Mouse (Mus musculus) layer of hippocampus, postnatal 36 days (tissue): ENCODE results near the gene Msl1. TPM values are rescaled to one million over a fixed set of nuclear protein-coding genes. Genes with fewer than 3 reads are reported as not detected.

Source experiments
- DNase-seq, 2 experiments: peaks; one replicate each; pipeline ENCODE4 v3.0.0; 2022
- total RNA-seq, 2 experiments: library from RNA; stranded (reverse); gene quantifications; 2 replicates each; pipeline ENCODE4 v1.2.3; 2021

Gene Msl1
- total RNA-seq = 100 to 1,000 TPM; 185 to 187 TPM

- DNase-seq = peak; percentile 89 to 90
Measured at GRCm38 (mm10) chr11:98795015-98795713, at the start of gene Msl1. Msl1 (plus strand) TSS chr11:98795516.

DNA sequence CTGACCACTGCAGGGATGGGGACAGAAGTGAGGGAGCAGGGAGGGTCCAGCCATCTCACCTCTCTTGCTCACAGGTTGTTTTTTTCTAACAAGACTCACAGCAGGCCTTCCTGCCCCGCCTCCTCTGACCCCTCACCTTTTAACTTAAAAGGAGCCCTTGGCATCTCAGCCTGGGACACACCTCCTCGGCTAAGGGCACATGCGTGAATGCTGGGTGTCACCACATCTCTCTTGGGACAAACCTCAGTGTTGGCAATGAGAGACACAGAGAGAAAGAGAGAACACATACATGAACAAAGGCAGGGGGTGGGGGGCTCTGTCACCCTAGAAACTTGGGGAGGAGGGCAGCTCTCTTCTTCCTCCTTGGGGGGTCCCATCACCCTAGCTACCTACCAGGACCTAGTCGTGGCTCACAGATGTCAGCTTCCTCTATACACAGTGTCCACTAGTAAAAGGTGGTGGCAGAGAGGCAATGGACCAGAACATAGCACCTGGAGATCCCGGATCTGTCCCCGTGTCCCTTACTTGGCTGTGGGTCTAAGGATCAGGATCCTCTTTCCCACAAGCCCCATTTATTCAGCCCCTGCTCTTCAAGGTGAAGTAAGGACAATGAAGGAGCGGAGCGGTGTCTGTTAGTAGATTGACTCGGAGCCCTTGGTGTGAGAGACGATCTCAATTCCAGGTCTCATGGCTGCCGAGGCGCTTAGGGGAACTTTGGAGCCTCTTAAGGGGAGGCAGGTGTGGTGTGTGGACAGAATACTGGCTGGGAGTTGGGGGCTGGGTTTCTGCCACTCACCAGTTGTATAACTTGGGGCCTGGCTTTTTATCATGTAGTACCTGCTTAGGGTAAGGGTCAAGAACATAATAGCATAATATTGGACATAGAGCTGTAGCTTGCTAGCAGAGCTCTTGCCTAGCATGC is 49.1 kb upstream of the Msl1 start:
- DNase-seq = no peak

- DNase-seq = peak; percentile 91 to 92
Measured at GRCm38 (mm10) chr11:98746855-98747693, 48.2 kb upstream of the Msl1 start.

DNA sequence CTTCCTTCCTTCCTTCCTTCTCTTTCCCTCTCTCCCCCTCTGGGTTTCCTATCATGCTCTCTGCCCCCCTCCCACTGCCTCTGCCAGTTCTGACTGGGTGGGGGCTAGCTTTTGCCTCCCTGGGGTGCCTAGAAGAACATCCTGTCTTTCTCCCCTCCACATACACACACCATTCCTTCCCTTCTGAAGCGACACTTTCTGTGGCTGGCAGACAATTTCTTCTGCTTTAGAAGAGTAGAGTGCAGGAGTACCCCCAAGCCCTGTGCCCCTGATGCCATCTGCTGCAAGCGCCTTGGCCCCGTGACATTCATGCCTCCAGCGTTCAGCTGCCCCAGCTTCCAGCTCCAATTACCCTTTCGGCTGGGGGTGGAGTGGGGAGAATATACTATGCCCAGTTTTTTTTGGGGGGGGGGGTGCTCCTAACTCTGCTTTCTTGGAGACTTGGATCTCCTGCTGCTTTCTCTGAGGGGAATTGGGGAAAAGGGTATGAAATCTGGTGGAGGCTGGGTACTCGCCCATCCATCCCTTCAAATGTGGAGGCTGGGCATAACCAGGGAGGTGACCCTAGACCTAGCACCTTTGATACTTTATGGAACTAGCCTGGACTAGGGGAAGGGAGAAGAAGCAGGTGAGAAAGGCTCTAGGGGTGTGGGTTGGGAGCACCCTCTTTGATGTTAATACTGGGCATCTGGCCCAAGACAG is 47.4 kb upstream of the Msl1 start:
- no peak for DNase-seq

- no peak for DNase-seq
Measured at GRCm38 (mm10) chr11:98748506-98749416, 46.6 kb upstream of the Msl1 start.

- no peak for DNase-seq
Measured at GRCm38 (mm10) chr11:98749716-98750115, 45.6 kb upstream of the Msl1 start.

- DNase-seq = peak; percentile 85 to 86
Measured at GRCm38 (mm10) chr11:98750351-98751201, 44.7 kb upstream of the Msl1 start.

DNA sequence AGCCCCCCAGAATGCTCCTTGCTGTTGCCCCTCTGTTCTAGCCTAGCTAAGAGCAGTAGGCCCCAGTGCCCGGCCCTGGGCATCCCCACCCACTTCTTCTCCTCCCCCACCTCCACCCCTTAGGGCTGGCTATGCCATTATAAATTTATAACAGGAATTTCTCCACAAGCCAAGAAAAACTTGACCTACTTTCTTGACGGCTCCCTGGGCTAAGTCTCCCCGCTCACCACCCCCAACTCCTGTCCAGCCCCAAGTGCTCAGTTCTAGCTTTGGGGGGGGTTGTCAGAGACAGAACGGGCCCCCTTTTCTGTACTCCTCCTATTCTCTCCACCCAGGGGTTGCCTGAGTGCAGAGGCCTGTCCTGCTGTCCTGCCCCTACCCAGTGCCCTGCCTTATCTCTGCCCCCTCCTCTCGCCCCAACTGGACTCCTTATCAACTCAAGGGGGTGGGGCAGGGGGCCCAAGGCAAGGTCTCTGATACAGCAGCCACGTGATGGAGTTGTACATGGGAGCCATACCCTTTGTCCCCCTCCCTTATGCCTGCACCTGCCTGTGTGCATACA is 44.0 kb upstream of the Msl1 start:
- DNase-seq = no peak

GRCm38 (mm10) chr11:98752562-98753140 is 42.7 kb upstream of the Msl1 start:
- DNase-seq = no peak

DNA sequence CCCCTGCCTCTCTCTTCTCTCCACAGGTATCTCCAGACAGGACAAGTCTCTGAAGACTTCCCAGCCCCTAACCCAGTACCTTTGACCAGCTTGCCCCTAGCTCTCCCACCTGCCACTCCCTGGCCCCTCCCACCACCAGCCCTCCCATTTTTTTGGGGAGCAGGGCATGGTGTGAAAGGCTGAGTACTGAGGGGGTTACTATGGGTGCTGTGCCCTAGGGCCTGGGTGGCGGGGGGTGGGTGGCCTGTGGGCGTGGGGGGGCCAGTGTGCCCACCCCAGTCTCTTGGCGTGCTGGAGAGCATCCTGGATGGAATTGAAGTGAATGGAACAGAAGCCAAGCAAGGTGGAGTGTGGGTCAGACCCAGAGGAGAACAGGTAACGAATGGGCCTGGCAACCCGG is 42.1 kb upstream of the Msl1 start:
- no peak for DNase-seq

DNA sequence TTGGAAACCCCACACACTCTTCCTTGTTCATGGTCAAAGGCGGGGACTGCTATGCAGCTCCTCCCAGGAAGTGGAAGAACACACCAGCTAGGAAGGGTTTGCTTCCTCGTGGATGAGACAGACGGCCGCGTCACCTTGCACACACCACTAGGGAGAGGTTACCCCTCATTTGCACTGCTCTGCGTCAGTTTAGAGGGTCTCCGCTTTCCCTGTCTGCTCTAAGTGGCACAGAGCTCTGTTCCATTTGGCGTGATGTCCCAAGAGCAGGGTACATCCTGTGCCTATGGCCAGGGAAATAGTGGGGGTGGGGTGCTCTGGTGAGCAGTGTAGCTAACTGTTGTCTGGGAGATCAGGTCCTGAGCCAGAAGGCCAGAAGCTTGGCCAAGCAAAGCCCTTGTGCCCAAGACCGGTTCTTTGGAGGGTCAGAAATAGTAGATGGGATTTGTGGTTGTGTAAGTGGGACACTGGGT is 41.1 kb upstream of the Msl1 start:
- no peak for DNase-seq

GRCm38 (mm10) chr11:98754621-98755181 is 40.6 kb upstream of the Msl1 start:
- DNase-seq = peak in 1 of 2 experiments; percentile 12

DNA sequence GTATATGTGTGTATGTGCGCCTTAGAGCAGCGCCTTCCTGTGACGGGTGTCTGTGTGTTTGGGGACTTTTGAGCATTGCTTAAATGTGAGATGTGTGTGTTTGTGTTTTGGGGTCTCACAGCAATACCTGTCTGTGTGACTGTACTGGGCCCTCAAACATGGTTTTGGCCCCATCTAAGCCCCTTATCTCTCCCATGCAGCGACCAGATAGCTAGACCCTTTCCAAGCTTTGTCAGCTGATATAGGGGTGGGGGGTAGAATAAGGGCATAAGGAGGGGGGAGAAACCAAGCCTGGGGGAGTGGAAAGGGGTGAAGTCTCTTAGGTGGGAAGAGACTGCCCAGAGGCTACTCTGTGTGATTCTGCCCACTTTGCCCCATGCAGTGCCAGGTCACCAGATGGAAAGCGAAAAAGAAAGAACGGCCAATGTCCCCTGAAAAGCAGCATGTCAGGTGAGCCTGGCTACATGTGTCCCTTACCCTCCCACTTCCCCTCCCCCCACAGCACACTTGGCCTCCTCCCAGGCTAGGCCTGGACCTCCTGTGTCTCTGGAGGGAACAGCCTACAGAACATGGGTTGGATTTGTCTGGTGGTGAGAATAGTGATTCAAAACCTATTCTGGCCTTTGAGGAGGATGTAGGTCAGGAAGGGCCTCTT is 39.5 kb upstream of the Msl1 start:
- no peak for DNase-seq

DNA sequence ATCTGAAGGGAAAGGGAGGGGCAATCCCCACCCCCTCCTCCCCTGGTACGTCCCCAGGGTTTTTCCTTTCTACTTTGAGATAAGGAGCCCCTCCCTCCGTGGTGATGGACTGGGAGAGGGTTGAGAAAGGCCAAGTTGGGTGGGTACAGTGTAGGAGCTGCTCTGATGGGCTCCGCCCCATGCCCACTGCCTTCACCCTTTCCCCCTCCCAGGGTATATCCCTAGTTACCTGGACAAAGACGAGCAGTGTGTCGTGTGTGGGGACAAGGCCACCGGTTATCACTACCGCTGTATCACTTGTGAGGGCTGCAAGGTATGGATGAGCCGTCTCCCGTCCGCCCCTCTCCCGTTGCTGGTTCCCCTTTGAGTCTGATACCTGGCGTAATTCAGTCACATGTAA is 38.6 kb upstream of the Msl1 start:
- no peak for DNase-seq

DNA sequence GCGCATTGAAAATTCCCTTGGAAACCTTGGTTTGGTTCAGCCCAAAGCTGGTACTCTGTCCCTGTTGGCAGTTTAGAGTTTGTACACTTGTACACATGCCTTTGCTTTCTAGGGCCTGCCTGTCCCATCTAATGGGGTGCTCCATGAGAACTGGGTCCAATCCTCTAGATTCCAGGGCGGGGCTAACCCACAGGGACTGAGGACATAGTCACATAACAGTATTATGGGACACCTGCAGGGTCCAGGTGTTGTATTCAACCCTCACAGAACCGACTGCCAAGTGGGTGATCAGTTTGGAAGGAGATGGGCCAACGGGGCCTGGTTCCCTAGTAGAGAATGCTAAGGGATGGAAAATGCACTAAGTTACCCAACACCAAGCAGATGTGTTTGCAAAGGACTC is 33.4 kb upstream of the Msl1 start:
- no peak for DNase-seq

DNA sequence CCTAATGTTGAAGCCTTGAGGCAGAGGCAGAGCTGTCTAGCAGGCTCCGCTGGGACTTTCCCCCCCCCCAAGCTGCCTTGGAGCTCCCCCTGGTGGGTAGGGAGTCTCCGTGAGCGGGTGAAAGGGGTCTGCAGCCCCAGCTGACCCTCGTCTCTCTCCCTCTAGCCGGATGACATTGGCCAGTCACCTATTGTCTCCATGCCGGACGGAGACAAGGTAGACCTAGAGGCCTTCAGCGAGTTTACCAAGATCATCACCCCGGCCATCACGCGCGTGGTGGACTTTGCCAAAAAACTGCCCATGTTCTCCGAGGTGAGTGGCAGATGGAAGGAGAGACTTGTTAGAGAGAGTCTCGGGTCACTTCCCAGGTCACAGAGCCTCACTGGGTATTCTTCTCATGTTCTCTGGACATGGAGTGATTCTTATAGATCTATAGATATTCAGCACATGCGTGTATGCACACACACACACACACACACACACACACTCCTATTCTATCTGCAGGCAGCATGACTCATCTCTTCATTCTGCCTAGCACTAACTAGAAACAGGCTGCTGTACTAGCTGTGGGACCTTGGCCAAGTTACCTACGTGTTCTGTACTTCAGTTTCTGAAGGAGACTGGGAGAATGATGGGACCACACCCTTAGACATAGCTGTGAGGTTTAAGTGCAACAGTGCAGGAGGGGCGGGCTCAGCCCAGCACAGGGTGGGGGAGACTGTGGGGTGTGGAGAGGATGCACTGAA is 32.4 kb upstream of the Msl1 start:
- peak in 1 of 2 experiments; percentile 24 for DNase-seq

DNA sequence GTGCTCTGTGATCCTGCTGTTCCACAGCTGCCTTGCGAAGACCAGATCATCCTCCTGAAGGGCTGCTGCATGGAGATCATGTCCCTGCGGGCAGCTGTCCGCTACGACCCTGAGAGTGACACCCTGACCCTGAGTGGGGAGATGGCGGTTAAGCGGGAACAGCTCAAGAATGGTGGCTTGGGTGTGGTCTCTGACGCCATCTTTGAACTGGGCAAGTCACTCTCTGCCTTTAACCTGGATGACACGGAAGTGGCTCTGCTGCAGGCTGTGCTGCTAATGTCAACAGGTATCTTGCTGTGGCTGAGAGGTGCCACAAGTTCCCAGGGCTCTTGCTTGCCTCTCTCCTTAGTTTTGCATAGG is 31.8 kb upstream of the Msl1 start:
- DNase-seq = no peak

GRCm38 (mm10) chr11:98764091-98764490 is 31.2 kb upstream of the Msl1 start:
- DNase-seq = no peak
